In genomic region chr1:75000496-75000895, GRCm38 (mm10) we compare ENCODE assay signal across 9 mouse cellular contexts. TPM values are rescaled to one million over a fixed set of nuclear protein-coding genes. Genes with fewer than 3 reads are reported as not detected.
A peak's percentile ranks its signal among the peaks of the same experiment; 100 is the strongest.
DNase-seq lines count a peak whose midpoint lies in the region; ATAC-seq and TF ChIP-seq lines count a peak whose summit lies in the region.
"Had no signal": no experiment of that assay in that cellular context is flagged by ENCODE, and none has a peak within 500 bp of the region (broad histone marks: within the 10 kb centered on the region; RNA-seq: fewer than 3 reads in every experiment).

No protein-coding gene starts in this region.

- no peaks in the 10 kb centered on the region for H3K27me3 ChIP-seq in liver, adult 2 months (ENCODE audit: control insufficient read depth, insufficient read depth, low read length)
- H3K27me3 ChIP-seq in liver, embryonic 12.5 days (replicated peaks): no peaks in the 10 kb centered on the region
- H3K27me3 ChIP-seq in G1E (ENCODE audit: insufficient read depth, low read length): peaks cover 9% of the 10 kb centered on the region
- H3K27me3 ChIP-seq: heart, embryonic 15.5 days had no signal

- H3K9me3 ChIP-seq in liver, embryonic 12.5 days (replicated peaks): no peaks in the 10 kb centered on the region
- H3K9me3 ChIP-seq in G1E (replicated peaks): no peaks in the 10 kb centered on the region
- H3K9me3 ChIP-seq: heart, embryonic 15.5 days had no signal

- peak; percentile 56 for TF ChIP-seq CTCF in liver, adult 2 months (IDR thresholded peaks at IDR 0.05; ENCODE audit: low read depth, low read length)
- TF ChIP-seq CTCF in G1E (IDR thresholded peaks at IDR 0.05; ENCODE audit: low read depth, low read length): peak; percentile 100

- no peak overlapping the region for H3K27ac ChIP-seq in liver, adult 2 months (replicated peaks; ENCODE audit: insufficient read depth, low read depth, low read length)
- H3K27ac ChIP-seq in liver, embryonic 12.5 days: no peak overlapping the region
- H3K27ac ChIP-seq: heart, embryonic 15.5 days had no signal

- no peaks in the 10 kb centered on the region for H3K36me3 ChIP-seq in liver, adult 2 months (ENCODE audit: control insufficient read depth, insufficient read depth, low read length)
- no peaks in the 10 kb centered on the region for H3K36me3 ChIP-seq in liver, embryonic 12.5 days
- no peaks in the 10 kb centered on the region for H3K36me3 ChIP-seq in G1E (replicated peaks)
- H3K36me3 ChIP-seq: heart, embryonic 15.5 days had no signal

- no peaks in the 10 kb centered on the region for H3K79me2 ChIP-seq in liver, adult 2 months (ENCODE audit: control insufficient read depth, insufficient read depth, low read length)

- no peak overlapping the region for H3K4me2 ChIP-seq in liver, embryonic 12.5 days
- H3K4me2 ChIP-seq: heart, embryonic 15.5 days had no signal

- no peak overlapping the region for H3K4me3 ChIP-seq in liver, adult 2 months (ENCODE audit: insufficient read depth, low read depth, low read length)
- no peak overlapping the region for H3K4me3 ChIP-seq in liver, embryonic 12.5 days
- no peak overlapping the region for H3K4me3 ChIP-seq in G1E (ENCODE audit: low read depth, low read length)
- H3K4me3 ChIP-seq: heart, embryonic 15.5 days; myocyte had no signal

- H3K4me1 ChIP-seq in liver, adult 2 months (ENCODE audit: control insufficient read depth, insufficient read depth, low read length): no peaks in the 10 kb centered on the region
- no peaks in the 10 kb centered on the region for H3K4me1 ChIP-seq in liver, embryonic 12.5 days
- H3K4me1 ChIP-seq in G1E (ENCODE audit: insufficient read depth, low read depth, low read length): peaks cover 11% of the 10 kb centered on the region
- H3K4me1 ChIP-seq: heart, embryonic 15.5 days had no signal

- WGBS in liver, adult 2 months: 0% methylated on average over 1 of the region's 1 CpGs
- WGBS in liver, embryonic 12.5 days (ENCODE audit: insufficient replicate concordance): 0% methylated on average over 1 of the region's 1 CpGs

- no peak for ATAC-seq in liver, embryonic 12.5 days
- no peak for ATAC-seq in G1E (ENCODE audit: extremely low read depth, insufficient number of reproducible peaks, low FRiP score, poor library complexity, severe bottlenecking)

- no peak overlapping the region for H3K9ac ChIP-seq in liver, adult 2 months (ENCODE audit: low read depth, low read length)
- H3K9ac ChIP-seq in liver, embryonic 12.5 days: no peak overlapping the region
- H3K9ac ChIP-seq: heart, embryonic 15.5 days had no signal

- no peak for TF ChIP-seq POLR2A in liver, adult 2 months (IDR thresholded peaks at IDR 0.05; ENCODE audit: extremely low read depth, insufficient read depth, low read length)

- DNase-seq in liver, adult 2 months (ENCODE audit: extremely low read depth, low read depth, low spot score): peak; percentile 52
- DNase-seq in G1E (ENCODE audit: low spot score): no peak
- DNase-seq in adrenal gland, adult 2 months: peak; percentile 13
- DNase-seq in embryo, embryonic 10 days (ENCODE audit: low spot score): peak; percentile 80
- DNase-seq in kidney, postnatal 4 days: peak; percentile 70 to 75
- DNase-seq in natural killer cell, adult 2 months (ENCODE audit: low spot score in 2 of 2): peak; percentile 21 to 31

RNA-seq across cellular contexts. Expression of gene Ihh, which starts 49.0 kb away (rescaled TPM):
- 0.55 and 0.87 TPM in 2 replicates for total RNA-seq in liver, adult 2 months (2014; rRNA removed)
- 1.4 and 3.5 TPM in 2 replicates for polyA plus RNA-seq in liver, adult 2 months (2012; rRNA removed)
- 2.9 and 3.0 TPM in 2 replicates for polyA plus RNA-seq in liver, embryonic 12.5 days (2016; fragmentation: Nextera tagmentation; extraction: Ambion mirVana)
- not detected in 2 replicates for total RNA-seq in G1E (2014; fragmentation: Nextera tagmentation)
- total RNA-seq in G1E (2017): 0.17 and 0.27 TPM in 2 replicates
- polyA plus RNA-seq in G1E (2012): 0.08 and 0.13 TPM in 2 replicates
- under 1 TPM in 1 of 2 experiments, not detected in 1; 0.31 TPM for total RNA-seq in adrenal gland, adult 2 months (2021)
- polyA plus RNA-seq in adrenal gland, adult 2 months (2012; rRNA removed): 0.03 and 0.32 TPM in 2 replicates
